Mouse (Mus musculus) brain, embryonic 14.5 days (tissue): ENCODE results near the gene Mfap2.

Source experiments
- CTCF ChIP-seq: fragments of 200-500 bp; IDR thresholded peaks from 2 replicates; pipeline ENCODE4 v1.5.1; 2012; ENCODE audit warnings: inconsistent platforms, mild to moderate bottlenecking, moderate library complexity, borderline replicate concordance; ENCODE audit not compliant: insufficient read depth, insufficient read length; ENCODE audit errors: extremely low read depth
- POLR2A ChIP-seq: fragments of 200-500 bp; IDR thresholded peaks from 2 replicates; pipeline ENCODE4 v1.6.1; 2012; ENCODE audit warnings: mild to moderate bottlenecking, inconsistent platforms, borderline replicate concordance; ENCODE audit not compliant: poor library complexity, insufficient read depth, insufficient read length, severe bottlenecking; ENCODE audit errors: extremely low read depth

DNA sequence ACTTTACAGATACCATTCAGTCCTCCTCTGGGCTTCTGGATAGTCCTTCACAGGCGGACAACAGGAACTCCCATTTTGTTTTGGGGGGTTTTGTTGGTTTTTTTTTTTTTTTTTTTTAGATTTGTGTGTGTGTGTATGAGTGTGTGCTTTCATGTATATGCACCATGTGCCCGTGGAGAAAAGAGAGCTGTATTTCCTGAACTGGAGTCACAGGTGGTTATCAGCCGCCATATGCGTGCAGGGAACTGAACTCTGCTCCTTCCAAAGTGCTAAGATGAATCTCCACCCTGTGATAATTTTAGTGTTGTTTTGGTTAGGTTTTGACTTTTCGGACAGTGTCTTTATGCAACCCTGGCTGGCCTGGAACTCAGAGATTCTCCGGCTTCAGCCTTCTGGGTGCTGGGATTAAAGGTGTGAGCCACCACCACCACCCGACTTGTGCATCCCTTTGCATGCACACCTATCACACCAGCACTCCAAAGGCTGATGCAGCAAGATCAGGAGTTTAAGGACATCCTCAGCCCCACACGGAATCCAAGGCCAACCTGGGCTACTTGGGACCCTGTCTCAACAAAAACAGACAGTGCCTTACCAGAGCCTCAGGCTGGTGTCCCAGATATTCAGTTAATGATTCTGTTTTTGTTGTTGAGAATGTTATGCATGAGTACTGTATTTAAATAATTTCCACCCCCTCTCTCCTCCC is 47.9 kb upstream of the Mfap2 start:
- TF ChIP-seq POLR2A (no peak), CTCF (no peak)
